Mouse (Mus musculus) cortical plate, adult 2 months (tissue): ENCODE results near the gene Gpr176. TPM values are rescaled to one million over a fixed set of nuclear protein-coding genes. Genes with fewer than 3 reads are reported as not detected.

Source experiments
- H3K27ac ChIP-seq: fragments of 200-500 bp; 2 replicates; pipeline ENCODE4 v1.5.1; 2012; ENCODE audit warnings: low read length, control low read depth, inconsistent platforms; ENCODE audit not compliant: insufficient read depth
- H3K4me1 ChIP-seq: fragments of 200-500 bp; 2 replicates; pipeline ENCODE4 v1.6.1; 2011; ENCODE audit warnings: low read length; ENCODE audit not compliant: control insufficient read depth, insufficient read depth
- H3K4me3 ChIP-seq: fragments of 200-500 bp; 2 replicates; pipeline ENCODE4 v1.5.1; 2011; ENCODE audit warnings: mild to moderate bottlenecking, low read length, control low read depth; ENCODE audit not compliant: insufficient read depth
- CTCF ChIP-seq: fragments of 200-500 bp; IDR thresholded peaks from 2 replicates; pipeline ENCODE4 v1.5.1; 2011; ENCODE audit warnings: mild to moderate bottlenecking, control low read depth, low read length; ENCODE audit not compliant: insufficient read depth; ENCODE audit errors: extremely low read depth
- POLR2A ChIP-seq: fragments of 200-500 bp; IDR thresholded peaks from 2 replicates; pipeline ENCODE4 v1.6.1; 2011; ENCODE audit warnings: mild to moderate bottlenecking, low read length, control low read depth; ENCODE audit not compliant: insufficient read depth; ENCODE audit errors: extremely low read depth
- polyA plus RNA-seq: library from polyadenylated mRNA; depleted of rRNA; stranded (reverse); fragments of >200 nt; gene quantifications from 2 replicates; pipeline ENCODE4 v1.2.3, GENCODE M21; 2012

The Gpr176 gene
- polyA plus RNA-seq, 1 experiment = 4.1 TPM

GRCm38 (mm10) chr2:118336084-118336483 lies 37.1 kb downstream of the Gpr176 start:
- Histone ChIP-seq H3K4me1 (no peaks in the 10 kb centered on the region), H3K27ac (no peak overlapping the region), H3K4me3 (no peak overlapping the region)
- TF ChIP-seq POLR2A = no peak
- TF ChIP-seq CTCF = peak; percentile 8; the same call in 1 of the 2 replicates

- TF ChIP-seq CTCF (0 out of 2 replicates have a peak, but pooled peaks have one; percentile 7), POLR2A (no peak)
- Histone ChIP-seq H3K27ac (no peak overlapping the region), H3K4me1 (no peaks in the 10 kb centered on the region; the same call in 1 of the 2 replicates), H3K4me3 (no peak overlapping the region)
These were observed 50.6 kb downstream of the Gpr176 start for GRCm38 (mm10) chr2:118322663-118323062.

- no peak overlapping the region for H3K27ac ChIP-seq
- no peak overlapping the region for H3K4me3 ChIP-seq
- no peak for TF ChIP-seq CTCF
- no peak for TF ChIP-seq POLR2A
- H3K4me1 ChIP-seq = no peaks in the 10 kb centered on the region; the same call in 1 of the 2 replicates
These were observed 51.4 kb downstream of the Gpr176 start for GRCm38 (mm10) chr2:118321804-118322203.

GRCm38 (mm10) chr2:118321094-118321493 lies 52.1 kb downstream of the Gpr176 start:
- Histone ChIP-seq H3K4me3 (no peak overlapping the region), H3K4me1 (no peaks in the 10 kb centered on the region; the same call in 1 of the 2 replicates), H3K27ac (no peak overlapping the region)
- TF ChIP-seq POLR2A = no peak
- no peak for TF ChIP-seq CTCF

GRCm38 (mm10) chr2:118320519-118320918 lies 52.7 kb downstream of the Gpr176 start:
- Histone ChIP-seq H3K27ac (no peak overlapping the region), H3K4me1 (no peaks in the 10 kb centered on the region; the same call in 1 of the 2 replicates), H3K4me3 (no peak overlapping the region)
- no peak for TF ChIP-seq POLR2A
- no peak for TF ChIP-seq CTCF

GRCm38 (mm10) chr2:118319176-118319575 lies 54.0 kb downstream of the Gpr176 start:
- H3K4me1 ChIP-seq = no peaks in the 10 kb centered on the region; the same call in 1 of the 2 replicates
- H3K27ac ChIP-seq = no peak overlapping the region
- no peak overlapping the region for H3K4me3 ChIP-seq
- no peak for TF ChIP-seq POLR2A
- TF ChIP-seq CTCF = no peak

GRCm38 (mm10) chr2:118316939-118317338 lies 56.3 kb downstream of the Gpr176 start:
- H3K4me1 ChIP-seq = no peaks in the 10 kb centered on the region; the same call in 1 of the 2 replicates
- TF ChIP-seq CTCF (no peak), POLR2A (no peak)
- H3K4me3 ChIP-seq = no peak overlapping the region
- H3K27ac ChIP-seq = no peak overlapping the region

GRCm38 (mm10) chr2:118315656-118316402 lies 57.4 kb downstream of the Gpr176 start:
- no peaks in the 10 kb centered on the region; the same call in 1 of the 2 replicates for H3K4me1 ChIP-seq
- H3K4me3 ChIP-seq = no peak overlapping the region
- no peak overlapping the region for H3K27ac ChIP-seq
- TF ChIP-seq CTCF (no peak), POLR2A (no peak)

GRCm38 (mm10) chr2:118307561-118307960 lies 65.7 kb downstream of the Gpr176 start:
- TF ChIP-seq CTCF (no peak), POLR2A (0 out of 2 replicates have a peak, but pooled peaks have one; percentile 17)
- H3K27ac ChIP-seq = no peak overlapping the region
- no peaks in the 10 kb centered on the region for H3K4me1 ChIP-seq
- 0 out of 2 replicates have a peak overlapping the region, but pooled peaks have one; percentile 10 for H3K4me3 ChIP-seq

- Histone ChIP-seq H3K4me3 (no peak overlapping the region), H3K27ac (no peak overlapping the region), H3K4me1 (no peaks in the 10 kb centered on the region)
- TF ChIP-seq CTCF (no peak), POLR2A (no peak)
These were observed 66.3 kb downstream of the Gpr176 start for GRCm38 (mm10) chr2:118306966-118307365.
